Mouse (Mus musculus) lung, postnatal 0 days (tissue): ENCODE data around the gene Gm10203. TPM values are rescaled to one million over a fixed set of nuclear protein-coding genes. Genes with fewer than 3 reads are reported as not detected.
"Not testable (repeated sequence)": the region's sequence is repeated elsewhere in the genome, so short reads cannot be mapped to it uniquely, and the experiment has no call there.

Experiments
- ATAC-seq: fragments of 200-750 bp; cut with Nextera tagmentation; 2 replicates; pipeline ENCODE4 v1.8.0; 2017; ENCODE audit warnings: moderate library complexity
- DNase-seq: peaks from one replicate; pipeline ENCODE4 v3.0.0-alpha.2; 2016; ENCODE audit warnings: low spot score
- H3K27ac ChIP-seq: fragments of 300-500 bp; sonication (generic); 2 replicates; pipeline ENCODE4 v1.5.1; 2014; ENCODE audit warnings: antibody characterized with exemption, mild to moderate bottlenecking, low read length, mixed read lengths
- H3K27me3 ChIP-seq: fragments of 300-500 bp; sonication (generic); replicated peaks from 2 replicates; pipeline ENCODE4 v1.6.1; 2014; ENCODE audit warnings: low read length, mixed read lengths; ENCODE audit not compliant: insufficient read depth
- H3K36me3 ChIP-seq: fragments of 300-500 bp; sonication (generic); 2 replicates; pipeline ENCODE4 v1.6.1; 2014; ENCODE audit warnings: low read length, mixed read lengths; ENCODE audit not compliant: insufficient read depth
- H3K4me1 ChIP-seq: fragments of 300-500 bp; sonication (generic); 2 replicates; pipeline ENCODE4 v1.6.1; 2014; ENCODE audit warnings: antibody characterized with exemption, low read depth, low read length, mixed read lengths; ENCODE audit not compliant: insufficient read depth
- H3K4me2 ChIP-seq: fragments of 300-500 bp; sonication (generic); replicated peaks from 2 replicates; pipeline ENCODE4 v1.6.1; 2014; ENCODE audit warnings: low read depth, mild to moderate bottlenecking, low read length, moderate library complexity, mixed read lengths
- H3K4me3 ChIP-seq: fragments of 300-500 bp; sonication (generic); 2 replicates; pipeline ENCODE4 v1.5.1; 2014; ENCODE audit warnings: low read depth, low read length
- H3K9ac ChIP-seq: fragments of 300-500 bp; sonication (generic); replicated peaks from 2 replicates; pipeline ENCODE4 v1.6.1; 2014; ENCODE audit warnings: low read depth, mild to moderate bottlenecking
- H3K9me3 ChIP-seq: fragments of 300-500 bp; sonication (generic); 2 replicates; pipeline ENCODE4 v1.6.1; 2016; ENCODE audit warnings: low read length, mixed read lengths
- CTCF ChIP-seq: IDR thresholded peaks from 2 replicates; pipeline ENCODE4 v1.5.1; 2016; ENCODE audit warnings: antibody characterized with exemption, mild to moderate bottlenecking
- EP300 ChIP-seq: IDR thresholded peaks from 2 replicates; pipeline ENCODE4 v1.6.1; 2016; ENCODE audit warnings: antibody characterized with exemption, mild to moderate bottlenecking, control low read depth
- WGBS: fragments of 180-500 bp; shearing (Covaris S2); extraction: QIAGEN DNeasy Blood & Tissue Kit; methylation state at CpG from one replicate; pipeline ENCODE4 v1.1.7; 2014; 5-methylcytosine and 5-hydroxymethylcytosine counted together
- polyA plus RNA-seq: library from polyadenylated mRNA; unstranded; fragments of >200 nt; fragmentation: Nextera tagmentation; extraction: Ambion mirVana; gene quantifications from 2 replicates; pipeline ENCODE4 v1.2.1, GENCODE M21; 2015

Gene Gm10203
- polyA plus RNA-seq, result not detected in 2 replicates

DNA sequence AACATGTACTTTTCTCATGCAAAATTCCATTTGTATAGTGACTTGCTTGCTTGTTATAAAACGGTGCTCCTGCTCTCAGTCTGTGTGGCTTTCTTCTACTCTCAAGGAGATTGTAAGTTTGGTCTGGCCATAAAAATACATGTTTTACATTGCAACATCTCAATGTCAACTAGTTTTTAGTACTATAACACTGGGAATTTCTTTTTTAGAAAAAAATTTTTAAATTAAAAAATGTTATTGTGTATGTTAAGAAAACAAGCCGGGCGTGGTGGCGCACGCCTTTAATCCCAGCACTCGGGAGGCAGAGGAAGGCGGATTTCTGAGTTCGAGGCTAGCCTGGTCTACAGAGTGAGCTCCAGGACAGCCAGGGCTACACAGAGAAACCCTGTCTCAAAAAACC is at the start of gene Gm10203:
Gene Gm10203 (plus strand): TSS at position 301 of the 400 bp plus-strand sequence.
- DNase-seq, H3K27me3 ChIP-seq, H3K4me2 ChIP-seq, H3K4me3 ChIP-seq, H3K4me1 ChIP-seq, H3K9ac ChIP-seq, H3K9me3 ChIP-seq, ATAC-seq, H3K27ac ChIP-seq, H3K36me3 ChIP-seq: not testable (repeated sequence)
- 88% methylated on average over 8 of the region's 8 CpGs for WGBS

- Histone ChIP-seq H3K9ac (no peak overlapping the region), H3K36me3 (no peaks in the 10 kb centered on the region), H3K27ac (no peak overlapping the region), H3K4me1 (peaks cover 3% of the 10 kb centered on the region; the same call in 1 of the 2 replicates), H3K27me3 (no peaks in the 10 kb centered on the region), H3K4me3 (no peak overlapping the region), H3K4me2 (no peak overlapping the region), H3K9me3 (no peaks in the 10 kb centered on the region)
- ATAC-seq (no peak), DNase-seq (no peak)
- WGBS, result 94% methylated on average over 6 of the region's 6 CpGs
- TF ChIP-seq EP300 (no peak), CTCF (no peak)
Measured at GRCm38 (mm10) chr6:149092406-149092805, 37.6 kb upstream of the Gm10203 start.

GRCm38 (mm10) chr6:149093465-149093864 is 36.5 kb upstream of the Gm10203 start:
- ATAC-seq, result peak; percentile 82
- H3K9me3 ChIP-seq, result no peaks in the 10 kb centered on the region

DNA sequence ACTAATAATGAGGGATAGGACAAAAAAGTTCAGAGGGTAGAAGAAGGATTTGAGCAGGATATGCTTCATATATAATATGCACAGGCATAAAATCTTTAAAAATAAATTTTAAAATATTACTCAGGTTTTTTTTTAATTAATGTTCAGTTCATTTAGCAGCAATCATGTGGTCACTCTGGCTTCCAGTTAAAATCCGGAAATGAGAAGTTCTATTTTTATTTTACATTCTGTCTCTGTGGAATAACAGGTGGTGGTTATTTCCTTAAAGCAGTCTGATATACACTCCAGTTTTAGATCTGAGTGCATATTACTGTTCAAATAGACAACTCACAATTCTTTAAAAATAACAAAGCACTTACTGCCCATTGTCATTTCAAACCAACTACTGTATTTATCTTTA is 35.4 kb upstream of the Gm10203 start:
- Histone ChIP-seq H3K9me3 (no peaks in the 10 kb centered on the region), H3K27me3 (no peaks in the 10 kb centered on the region), H3K36me3 (no peaks in the 10 kb centered on the region), H3K27ac (no peak overlapping the region), H3K9ac (no peak overlapping the region), H3K4me3 (no peak overlapping the region), H3K4me1 (peaks cover 3% of the 10 kb centered on the region; the same call in 1 of the 2 replicates), H3K4me2 (no peak overlapping the region)
- TF ChIP-seq EP300 (no peak), CTCF (no peak)
- no peak for DNase-seq
- no peak for ATAC-seq
- WGBS, result 55% methylated on average over 1 of the region's 1 CpGs

More at GRCm38 (mm10) chr6:149093465-149093864, 36.5 kb upstream of the Gm10203 start:
- no peak overlapping the region for H3K4me2 ChIP-seq
- peak; percentile 62 for DNase-seq
- H3K4me1 ChIP-seq, result peaks cover 3% of the 10 kb centered on the region; the same call in 1 of the 2 replicates
- TF ChIP-seq EP300 (peak; percentile 77), CTCF (no peak)
- no peaks in the 10 kb centered on the region for H3K27me3 ChIP-seq
- H3K27ac ChIP-seq, result no peak overlapping the region
- H3K9ac ChIP-seq, result no peak overlapping the region
- no peaks in the 10 kb centered on the region for H3K36me3 ChIP-seq
- no peak overlapping the region for H3K4me3 ChIP-seq
- WGBS, result 6% methylated on average over 5 of the region's 5 CpGs

DNA sequence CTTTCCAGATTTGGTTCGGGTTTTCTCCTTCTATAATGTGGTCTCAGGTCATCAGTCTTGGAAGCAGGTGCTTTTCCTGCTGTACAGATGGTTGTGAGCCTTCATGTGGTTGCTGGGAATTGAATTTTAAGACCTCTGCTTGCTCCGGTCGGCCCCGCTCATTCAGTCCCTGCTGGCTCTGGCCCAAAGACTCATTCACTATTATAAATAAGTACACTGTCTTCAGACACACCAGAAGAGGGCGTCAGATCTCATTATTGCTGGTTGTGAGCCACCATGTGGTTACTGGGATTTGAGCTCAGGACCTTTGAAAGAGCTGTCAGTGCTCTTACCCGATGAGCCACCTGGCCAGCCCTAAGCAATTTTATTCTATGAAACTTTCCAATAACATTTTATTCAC is 34.6 kb upstream of the Gm10203 start:
- Histone ChIP-seq H3K4me1 (peaks cover 3% of the 10 kb centered on the region; the same call in 1 of the 2 replicates), H3K27ac (no peak overlapping the region), H3K4me3 (no peak overlapping the region), H3K9ac (no peak overlapping the region), H3K9me3 (no peaks in the 10 kb centered on the region), H3K27me3 (no peaks in the 10 kb centered on the region), H3K36me3 (no peaks in the 10 kb centered on the region), H3K4me2 (no peak overlapping the region)
- ATAC-seq (no peak), DNase-seq (no peak)
- no peak for TF ChIP-seq EP300
- TF ChIP-seq CTCF, result peak; percentile 37
- WGBS, result 58% methylated on average over 6 of the region's 6 CpGs

- Histone ChIP-seq H3K27me3 (no peaks in the 10 kb centered on the region), H3K36me3 (no peaks in the 10 kb centered on the region), H3K4me1 (peaks cover 3% of the 10 kb centered on the region; the same call in 1 of the 2 replicates), H3K9ac (no peak overlapping the region), H3K9me3 (no peaks in the 10 kb centered on the region), H3K4me2 (no peak overlapping the region), H3K4me3 (no peak overlapping the region), H3K27ac (no peak overlapping the region)
- no peak for DNase-seq
- 79% methylated on average over 2 of the region's 2 CpGs for WGBS
- TF ChIP-seq EP300 (no peak), CTCF (no peak)
- no peak for ATAC-seq
Measured at GRCm38 (mm10) chr6:149096233-149096632, 33.7 kb upstream of the Gm10203 start.

GRCm38 (mm10) chr6:149097276-149097675 is 32.7 kb upstream of the Gm10203 start:
- H3K4me1 ChIP-seq, result peaks cover 3% of the 10 kb centered on the region; the same call in 1 of the 2 replicates
- WGBS, result 93% methylated on average over 1 of the region's 1 CpGs
- ATAC-seq (no peak), DNase-seq (no peak)
- TF ChIP-seq EP300, result no peak
- TF ChIP-seq CTCF, result no peak
- no peak overlapping the region for H3K4me3 ChIP-seq
- H3K9ac ChIP-seq, result no peak overlapping the region
- H3K4me2 ChIP-seq, result no peak overlapping the region
- H3K27ac ChIP-seq, result no peak overlapping the region
- H3K27me3 ChIP-seq, result no peaks in the 10 kb centered on the region
- no peaks in the 10 kb centered on the region for H3K9me3 ChIP-seq
- no peaks in the 10 kb centered on the region for H3K36me3 ChIP-seq
